Mouse (Mus musculus) liver, postnatal 0 days (tissue): ENCODE measurements at regions not wholly inside any gene's neighbourhood (a gene's known extent, or its start where the extent isn't known, plus 50 kb on each side); places are given as distances from the start of the nearest gene placed in this dataset.

Experiments used
- ATAC-seq: fragments of 200-750 bp; cut with Nextera tagmentation; 2 replicates; pipeline ENCODE4 v1.8.0; 2017; ENCODE audit warnings: mild to moderate bottlenecking, moderate library complexity
- DNase-seq: peaks from one replicate; pipeline ENCODE4 v3.0.0-alpha.2; 2016
- H3K27ac ChIP-seq: fragments of 300-500 bp; sonication (generic); 2 replicates; pipeline ENCODE4 v1.5.1; 2014; ENCODE audit warnings: antibody characterized with exemption, moderate library complexity, mild to moderate bottlenecking, low read depth
- H3K27me3 ChIP-seq: fragments of 300-500 bp; sonication (generic); 2 replicates; pipeline ENCODE4 v1.6.1; 2014; ENCODE audit warnings: low read length, control low read depth, mixed read lengths; ENCODE audit not compliant: insufficient read depth
- H3K36me3 ChIP-seq: fragments of 300-500 bp; sonication (generic); replicated peaks from 2 replicates; pipeline ENCODE4 v1.6.1; 2014; ENCODE audit warnings: mild to moderate bottlenecking, control low read depth, low read length, moderate library complexity, mixed read lengths; ENCODE audit not compliant: insufficient read depth
- H3K4me1 ChIP-seq: fragments of 300-500 bp; sonication (generic); 2 replicates; pipeline ENCODE4 v1.6.1; 2014; ENCODE audit warnings: antibody characterized with exemption, mild to moderate bottlenecking, control low read depth; ENCODE audit not compliant: insufficient read depth
- H3K4me2 ChIP-seq: fragments of 300-500 bp; sonication (generic); 2 replicates; pipeline ENCODE4 v1.6.1; 2014; ENCODE audit warnings: low read depth, mild to moderate bottlenecking, low read length, moderate library complexity, mixed read lengths
- H3K4me3 ChIP-seq: fragments of 300-500 bp; sonication (generic); 2 replicates; pipeline ENCODE4 v1.5.1; 2014; ENCODE audit warnings: low read depth, low read length
- H3K9ac ChIP-seq: fragments of 300-500 bp; sonication (generic); replicated peaks from 2 replicates; pipeline ENCODE4 v1.6.1; 2014; ENCODE audit warnings: mild to moderate bottlenecking, moderate library complexity
- H3K9me3 ChIP-seq: fragments of 300-500 bp; sonication (generic); 2 replicates; pipeline ENCODE4 v1.6.1; 2016; ENCODE audit warnings: mild to moderate bottlenecking, control low read depth, low read length, mixed read lengths
- CTCF ChIP-seq: sonication (generic); IDR thresholded peaks from 2 replicates; pipeline ENCODE4 v1.5.1; 2016; ENCODE audit warnings: antibody characterized with exemption, low read depth
- EP300 ChIP-seq: IDR thresholded peaks from 2 replicates; pipeline ENCODE4 v1.6.1; 2016; ENCODE audit warnings: antibody characterized with exemption, low read depth, mild to moderate bottlenecking
- WGBS: fragments of 180-500 bp; shearing (Covaris S2); extraction: QIAGEN DNeasy Blood & Tissue Kit; methylation state at CpG from one replicate; pipeline ENCODE4 v1.1.7; 2014; ENCODE audit not compliant: insufficient replicate concordance; 5-methylcytosine and 5-hydroxymethylcytosine counted together

DNA sequence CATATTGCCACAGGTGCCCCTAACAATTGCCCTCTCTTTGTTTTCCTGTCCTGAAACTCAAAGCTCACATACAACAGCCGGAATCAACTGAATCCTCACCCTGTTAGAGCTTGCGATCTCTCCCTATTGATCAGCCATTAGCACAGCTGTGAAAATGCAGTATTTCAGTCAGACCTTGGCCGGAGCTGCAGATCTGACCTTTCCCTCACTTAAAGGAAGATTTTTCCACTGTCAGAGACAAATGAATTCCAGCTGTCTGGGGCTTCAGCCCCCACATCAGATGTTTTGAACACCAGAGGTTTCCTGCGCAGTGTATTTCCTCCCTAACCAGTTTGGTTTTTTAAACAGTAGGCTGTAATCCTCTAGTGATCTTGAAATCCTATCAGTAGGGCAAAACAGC is 87.0 kb upstream of the 1110032F04Rik start:
- Histone ChIP-seq H3K9me3 (no peaks in the 10 kb centered on the region), H3K4me2 (no peak overlapping the region), H3K4me1 (peaks cover 3% of the 10 kb centered on the region; the same call in 1 of the 2 replicates), H3K36me3 (no peaks in the 10 kb centered on the region), H3K4me3 (no peak overlapping the region), H3K27ac (no peak overlapping the region), H3K27me3 (no peaks in the 10 kb centered on the region), H3K9ac (no peak overlapping the region)
- 64% methylated on average over 4 of the region's 4 CpGs for WGBS
- DNase-seq (no peak), ATAC-seq (peak; percentile 66)
- TF ChIP-seq EP300, result no peak
- TF ChIP-seq CTCF, result no peak

DNA sequence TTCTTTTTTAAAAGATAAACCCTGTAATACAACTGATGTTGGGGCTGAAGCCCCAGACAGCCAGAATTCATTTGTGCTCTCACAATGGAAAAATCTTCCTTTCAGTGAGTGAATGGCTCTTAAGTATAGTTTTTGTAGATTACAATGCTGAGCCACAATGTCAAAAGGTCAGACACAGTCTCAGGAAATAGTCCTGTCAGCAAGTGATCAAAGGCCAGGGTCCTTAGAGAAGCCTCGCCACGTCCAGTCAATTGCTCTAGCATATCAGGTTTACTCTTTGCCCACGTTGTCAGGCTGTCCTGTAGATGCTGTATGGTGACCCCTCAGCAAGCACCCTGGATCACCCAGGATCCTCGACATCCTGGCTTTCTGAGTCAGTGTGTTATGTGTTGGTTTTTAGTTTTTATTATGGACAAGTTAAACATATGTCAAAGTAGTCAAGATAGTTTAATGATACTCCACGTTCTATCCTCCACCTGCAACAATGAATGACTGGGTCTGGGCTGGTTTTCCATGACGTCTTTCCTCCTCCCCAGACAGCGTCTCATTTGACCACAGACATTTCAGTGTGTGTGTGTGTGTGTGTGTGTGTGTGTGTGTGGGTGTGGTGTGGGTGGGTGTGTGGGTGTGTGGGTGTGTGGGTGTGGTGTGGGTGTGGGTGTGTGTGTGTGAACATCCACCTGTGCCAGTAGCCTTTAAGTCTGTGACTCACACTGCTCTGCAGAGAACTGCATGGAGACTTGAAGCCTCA is 85.5 kb upstream of the 1110032F04Rik start:
- no peaks in the 10 kb centered on the region for H3K9me3 ChIP-seq
- ATAC-seq (no peak), DNase-seq (no peak)
- H3K9ac ChIP-seq, result no peak overlapping the region
- no peak overlapping the region for H3K4me2 ChIP-seq
- TF ChIP-seq CTCF (no peak), EP300 (no peak)
- H3K27me3 ChIP-seq, result no peaks in the 10 kb centered on the region
- H3K4me3 ChIP-seq, result no peak overlapping the region
- H3K36me3 ChIP-seq, result no peaks in the 10 kb centered on the region
- H3K4me1 ChIP-seq, result peaks cover 3% of the 10 kb centered on the region; the same call in 1 of the 2 replicates
- 57% methylated on average over 7 of the region's 7 CpGs for WGBS
- H3K27ac ChIP-seq, result no peak overlapping the region

DNA sequence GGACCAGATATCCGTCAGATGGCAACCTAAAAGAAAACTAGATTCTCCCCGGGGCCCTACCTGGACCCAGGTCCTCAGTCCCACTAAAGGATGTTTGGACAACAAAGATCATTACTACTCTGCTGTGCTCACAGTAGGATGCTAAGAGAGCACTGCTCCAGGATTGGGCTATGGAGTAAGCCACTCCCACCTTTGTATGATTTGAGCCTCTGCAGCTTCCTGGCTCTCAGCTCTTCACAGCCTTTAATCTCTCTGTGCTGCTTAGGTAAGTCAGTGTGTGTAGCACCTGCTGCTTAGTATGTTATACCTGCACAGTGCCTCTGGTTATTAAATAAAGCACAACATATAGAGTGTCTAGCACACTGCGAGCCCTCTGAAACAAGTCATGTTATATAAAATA is 82.6 kb upstream of the 1110032F04Rik start:
- no peak for DNase-seq

DNA sequence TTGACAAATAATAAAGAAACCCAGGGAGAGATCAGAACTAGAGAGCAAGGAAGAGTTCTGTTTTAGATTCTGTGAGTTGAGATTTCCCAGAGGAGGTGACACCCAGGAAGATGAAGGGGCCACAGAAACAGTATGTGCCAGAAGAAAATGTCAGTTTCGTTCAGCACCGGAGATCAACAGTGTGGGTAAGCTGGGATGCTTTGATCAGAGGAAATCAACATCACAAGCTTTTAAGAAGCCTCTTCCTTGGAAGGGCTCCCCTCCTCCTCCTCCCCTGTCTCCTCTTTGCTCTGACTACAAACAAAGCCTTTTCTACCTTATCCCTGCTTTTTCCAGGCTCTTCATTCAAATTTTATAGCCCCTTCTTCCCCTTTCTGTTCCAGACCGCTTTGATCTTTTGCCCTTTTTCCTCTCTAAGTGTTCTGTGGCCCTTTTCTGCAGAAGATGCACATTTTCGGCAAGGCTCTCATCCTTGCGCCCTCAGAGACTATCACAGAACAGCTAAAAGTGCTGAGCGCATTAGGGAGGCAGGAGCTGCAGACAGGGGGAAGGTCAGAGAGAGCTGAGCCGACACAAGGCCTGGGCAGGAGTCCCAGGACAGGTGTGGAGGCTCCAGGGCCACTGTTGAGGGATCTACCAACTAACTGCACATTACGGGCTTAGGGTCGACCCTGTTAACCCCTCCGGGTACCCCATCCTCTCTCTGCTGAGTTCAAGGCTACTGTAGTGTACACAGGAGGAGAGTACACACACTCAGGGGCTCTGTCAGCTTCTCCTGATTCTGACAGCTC is 81.8 kb upstream of the 1110032F04Rik start:
- Histone ChIP-seq H3K4me1 (no peaks in the 10 kb centered on the region), H3K4me3 (no peak overlapping the region), H3K4me2 (no peak overlapping the region), H3K9me3 (no peaks in the 10 kb centered on the region; the same call in 1 of the 2 replicates), H3K36me3 (no peaks in the 10 kb centered on the region), H3K9ac (no peak overlapping the region), H3K27ac (no peak overlapping the region), H3K27me3 (no peaks in the 10 kb centered on the region)
- no peak for DNase-seq
- WGBS, result 62% methylated on average over 10 of the region's 10 CpGs
- no peak for TF ChIP-seq CTCF
- TF ChIP-seq EP300, result no peak
- ATAC-seq, result no peak

More for the DNA sequence above, 82.6 kb upstream of the 1110032F04Rik start:
- Histone ChIP-seq H3K36me3 (no peaks in the 10 kb centered on the region), H3K4me3 (no peak overlapping the region), H3K4me1 (no peaks in the 10 kb centered on the region), H3K4me2 (no peak overlapping the region), H3K27ac (no peak overlapping the region), H3K9me3 (no peaks in the 10 kb centered on the region; the same call in 1 of the 2 replicates), H3K9ac (no peak overlapping the region), H3K27me3 (no peaks in the 10 kb centered on the region)
- no peak for ATAC-seq
- TF ChIP-seq CTCF, result no peak
- TF ChIP-seq EP300, result no peak
- WGBS, result 79% methylated on average over 3 of the region's 3 CpGs

DNA sequence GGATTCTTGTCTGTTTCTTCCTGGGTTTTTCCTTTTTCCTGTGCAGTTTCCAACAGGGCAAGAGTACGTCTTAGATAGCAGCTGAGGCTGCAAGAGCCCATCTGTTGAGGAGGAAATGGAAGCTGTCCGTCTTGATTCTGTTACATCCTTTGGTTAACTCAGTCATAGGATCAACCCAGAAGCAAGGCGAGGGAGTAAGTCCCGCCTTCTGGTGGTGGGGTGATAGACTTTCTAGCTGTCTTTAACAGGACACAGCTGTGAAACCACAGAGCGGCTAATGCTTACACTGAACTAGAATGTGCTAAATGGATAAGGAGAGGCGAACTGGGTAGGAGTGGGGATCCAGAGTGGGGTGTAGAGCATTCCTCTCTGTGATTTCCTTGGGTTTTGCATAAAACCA is 79.9 kb upstream of the 1110032F04Rik start:
- Histone ChIP-seq H3K9me3 (no peaks in the 10 kb centered on the region; the same call in 1 of the 2 replicates), H3K4me3 (no peak overlapping the region), H3K4me1 (no peaks in the 10 kb centered on the region), H3K4me2 (no peak overlapping the region), H3K9ac (no peak overlapping the region), H3K36me3 (no peaks in the 10 kb centered on the region), H3K27me3 (no peaks in the 10 kb centered on the region), H3K27ac (no peak overlapping the region)
- DNase-seq (no peak), ATAC-seq (peak; percentile 66)
- 26% methylated on average over 6 of the region's 6 CpGs for WGBS
- TF ChIP-seq CTCF (no peak), EP300 (no peak)

DNA sequence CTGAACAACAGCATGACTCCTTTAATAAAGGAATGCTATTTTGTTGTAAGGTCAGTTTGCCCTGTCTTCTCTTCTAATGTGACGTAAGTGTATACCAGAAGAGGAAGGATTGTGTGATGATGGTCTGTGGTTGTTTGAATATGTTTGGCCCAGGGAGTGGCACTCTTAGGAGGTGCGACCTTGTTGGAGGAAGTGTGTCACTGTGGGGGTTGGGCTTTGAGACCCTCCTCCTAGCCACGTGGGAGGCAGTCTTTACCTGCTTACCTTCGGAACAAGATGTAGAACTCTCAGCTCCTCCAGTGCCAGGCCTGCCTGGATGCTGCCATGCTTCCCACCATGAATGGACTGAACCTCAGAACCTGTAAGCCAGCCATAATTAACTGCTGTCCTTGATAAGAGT is 78.9 kb upstream of the 1110032F04Rik start:
- no peak overlapping the region for H3K4me3 ChIP-seq
- H3K4me1 ChIP-seq, result no peaks in the 10 kb centered on the region
- no peak overlapping the region for H3K4me2 ChIP-seq
- H3K9me3 ChIP-seq, result no peaks in the 10 kb centered on the region; the same call in 1 of the 2 replicates
- 71% methylated on average over 4 of the region's 4 CpGs for WGBS
- no peak overlapping the region for H3K9ac ChIP-seq
- no peak for ATAC-seq
- DNase-seq, result no peak
- no peak for TF ChIP-seq EP300
- TF ChIP-seq CTCF, result no peak
- H3K36me3 ChIP-seq, result no peaks in the 10 kb centered on the region
- no peak overlapping the region for H3K27ac ChIP-seq
- no peaks in the 10 kb centered on the region for H3K27me3 ChIP-seq
